Mouse (Mus musculus) granulocyte monocyte progenitor cell, adult 5-6 weeks (primary cell): Measurements from ENCODE around the gene Nhlrc4. TPM values are rescaled to one million over a fixed set of nuclear protein-coding genes. Genes with fewer than 3 reads are reported as not detected.

Experiments
- ATAC-seq: replicated peaks from 2 replicates; pipeline ENCODE4 v1.8.0; 2016; ENCODE audit warnings: mild to moderate bottlenecking, moderate TSS enrichment, inconsistent platforms; ENCODE audit not compliant: poor library complexity, severe bottlenecking
- total RNA-seq, 2 experiments: library from RNA; stranded (forward) in 1 of 2; stranded (reverse) in 1 of 2; fragments of 200-712, 200-1000 nt in 1 of 2; fragments of >200 nt in 1 of 2; fragmentation: Nextera tagmentation in 1 of 2; gene quantifications; 2 replicates each; pipeline ENCODE4 v1.2.3; 2014 to 2017

Nhlrc4 gene
- total RNA-seq, 2 experiments from 2014 or later = not detected

DNA sequence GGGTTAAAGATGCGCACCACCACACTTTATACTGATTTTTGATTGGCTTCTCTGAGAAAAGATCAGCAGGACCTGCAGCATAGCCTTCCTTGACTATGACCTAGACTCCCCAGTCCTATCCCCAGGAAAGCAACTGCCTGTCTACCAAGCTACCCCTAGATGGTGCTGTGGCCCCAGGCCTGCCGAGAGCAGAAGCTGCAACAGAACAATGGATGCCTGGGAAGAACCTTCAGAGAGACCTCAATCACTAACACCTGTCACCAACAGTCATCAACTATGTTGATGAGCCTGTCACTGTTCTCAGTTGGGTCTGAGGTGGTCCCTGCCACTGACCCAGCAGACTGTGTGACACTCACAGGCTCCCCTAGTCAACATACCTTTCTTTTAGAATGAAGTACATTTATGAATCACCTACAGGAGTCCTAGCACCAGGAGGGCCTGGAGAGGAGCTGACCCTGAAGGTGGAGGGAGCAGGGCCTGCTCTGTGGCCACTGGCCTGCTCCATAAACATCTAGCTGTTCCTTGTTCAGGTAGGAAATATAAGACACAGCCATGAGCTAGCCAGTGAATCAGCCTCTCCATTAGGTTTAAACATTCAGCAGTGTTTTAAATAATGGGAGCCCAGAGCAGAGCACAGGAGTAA, 50.7 kb downstream of the Nhlrc4 start:
- ATAC-seq = peak; percentile 85

Other genes starting within 250 kb of the Nhlrc4 start
Only the 30 nearest of the 32 such genes appear.
- 10.9 and 15.6 TPM in 2 replicates for gene Rpusd1, start 217.3 kb downstream of the Nhlrc4 start, total RNA-seq (2014; fragmentation: Nextera tagmentation)
- gene Rpusd1, start 217.3 kb downstream of the Nhlrc4 start, total RNA-seq (2017) = 4.2 and 6.6 TPM in 2 replicates
- not detected in 2 replicates for gene Mslnl, start 208.9 kb downstream of the Nhlrc4 start, total RNA-seq (2014; fragmentation: Nextera tagmentation)
- not detected in 2 replicates for gene Mslnl, start 208.9 kb downstream of the Nhlrc4 start, total RNA-seq (2017)
- gene Msln, start 190.6 kb downstream of the Nhlrc4 start, total RNA-seq (2014; fragmentation: Nextera tagmentation) = not detected in 2 replicates
- gene Msln, start 190.6 kb downstream of the Nhlrc4 start, total RNA-seq (2017) = not detected in 2 replicates
- 22.8 and 23.5 TPM in 2 replicates for gene Narfl, start 171.2 kb downstream of the Nhlrc4 start, total RNA-seq (2014; fragmentation: Nextera tagmentation)
- gene Narfl, start 171.2 kb downstream of the Nhlrc4 start, total RNA-seq (2017) = 15.0 and 17.4 TPM in 2 replicates
- gene Haghl, start 159.3 kb downstream of the Nhlrc4 start, total RNA-seq (2014; fragmentation: Nextera tagmentation) = 24.1 and 27.6 TPM in 2 replicates
- 13.8 and 19.4 TPM in 2 replicates for gene Haghl, start 159.3 kb downstream of the Nhlrc4 start, total RNA-seq (2017)
- 0.45 TPM in 1 of 2 replicates, not detected in the other for gene Ccdc78, start 158.4 kb downstream of the Nhlrc4 start, total RNA-seq (2014; fragmentation: Nextera tagmentation)
- gene Ccdc78, start 158.4 kb downstream of the Nhlrc4 start, total RNA-seq (2017) = 0.52 TPM in 1 of 2 replicates, not detected in the other
- gene Fam173a, start 152.1 kb downstream of the Nhlrc4 start, total RNA-seq (2014; fragmentation: Nextera tagmentation) = 85.3 and 92.7 TPM in 2 replicates
- gene Fam173a, start 152.1 kb downstream of the Nhlrc4 start, total RNA-seq (2017) = 31.9 and 43.1 TPM in 2 replicates
- gene AC134908.4, start 149.3 kb downstream of the Nhlrc4 start, total RNA-seq (2014; fragmentation: Nextera tagmentation) = not detected in 2 replicates
- not detected in 2 replicates for gene AC134908.4, start 149.3 kb downstream of the Nhlrc4 start, total RNA-seq (2017)
- 15.8 and 23.3 TPM in 2 replicates for gene Metrn, start 147.8 kb downstream of the Nhlrc4 start, total RNA-seq (2014; fragmentation: Nextera tagmentation)
- gene Metrn, start 147.8 kb downstream of the Nhlrc4 start, total RNA-seq (2017) = 33.5 and 64.4 TPM in 2 replicates
- not detected in 2 replicates for gene Fbxl16, start 135.9 kb downstream of the Nhlrc4 start, total RNA-seq (2014; fragmentation: Nextera tagmentation)
- not detected in 2 replicates for gene Fbxl16, start 135.9 kb downstream of the Nhlrc4 start, total RNA-seq (2017)
- 12.5 and 16.9 TPM in 2 replicates for gene Wdr24, start 121.3 kb downstream of the Nhlrc4 start, total RNA-seq (2014; fragmentation: Nextera tagmentation)
- gene Wdr24, start 121.3 kb downstream of the Nhlrc4 start, total RNA-seq (2017) = 14.8 and 19.3 TPM in 2 replicates
- gene Jmjd8, start 116.1 kb downstream of the Nhlrc4 start, total RNA-seq (2014; fragmentation: Nextera tagmentation) = 19.5 and 23.1 TPM in 2 replicates
- 15.2 and 23.4 TPM in 2 replicates for gene Jmjd8, start 116.1 kb downstream of the Nhlrc4 start, total RNA-seq (2017)
- 112 and 131 TPM in 2 replicates for gene Stub1, start 111.6 kb downstream of the Nhlrc4 start, total RNA-seq (2014; fragmentation: Nextera tagmentation)
- 99.3 and 101 TPM in 2 replicates for gene Stub1, start 111.6 kb downstream of the Nhlrc4 start, total RNA-seq (2017)
- gene Rhbdl1, start 107.7 kb downstream of the Nhlrc4 start, total RNA-seq (2014; fragmentation: Nextera tagmentation) = 1.1 and 3.0 TPM in 2 replicates
- gene Rhbdl1, start 107.7 kb downstream of the Nhlrc4 start, total RNA-seq (2017) = not detected in 2 replicates
- gene Gm20683, start 103.2 kb downstream of the Nhlrc4 start, total RNA-seq (2014; fragmentation: Nextera tagmentation) = 1.2 TPM in 1 of 2 replicates, not detected in the other
- 0.41 and 1.2 TPM in 2 replicates for gene Gm20683, start 103.2 kb downstream of the Nhlrc4 start, total RNA-seq (2017)
- 28.3 and 35.5 TPM in 2 replicates for gene Rhot2, start 100.1 kb downstream of the Nhlrc4 start, total RNA-seq (2014; fragmentation: Nextera tagmentation)
- 11.9 and 17.8 TPM in 2 replicates for gene Rhot2, start 100.1 kb downstream of the Nhlrc4 start, total RNA-seq (2017)
- gene Wdr90, start 83.5 kb downstream of the Nhlrc4 start, total RNA-seq (2014; fragmentation: Nextera tagmentation) = 64.7 and 66.9 TPM in 2 replicates
- 11.8 and 15.0 TPM in 2 replicates for gene Wdr90, start 83.5 kb downstream of the Nhlrc4 start, total RNA-seq (2017)
- gene Mcrip2, start 76.2 kb downstream of the Nhlrc4 start, total RNA-seq (2014; fragmentation: Nextera tagmentation) = 30.4 and 58.6 TPM in 2 replicates
- gene Mcrip2, start 76.2 kb downstream of the Nhlrc4 start, total RNA-seq (2017) = 11.2 and 25.8 TPM in 2 replicates
- gene Mettl26, start 69.9 kb downstream of the Nhlrc4 start, total RNA-seq (2014; fragmentation: Nextera tagmentation) = 23.4 and 27.7 TPM in 2 replicates
- 9.7 and 15.2 TPM in 2 replicates for gene Mettl26, start 69.9 kb downstream of the Nhlrc4 start, total RNA-seq (2017)
- gene Wfikkn1, start 64.1 kb downstream of the Nhlrc4 start, total RNA-seq (2014; fragmentation: Nextera tagmentation) = 2.1 TPM in 1 of 2 replicates, not detected in the other
- 1.1 and 1.3 TPM in 2 replicates for gene Wfikkn1, start 64.1 kb downstream of the Nhlrc4 start, total RNA-seq (2017)
- 9.4 and 15.9 TPM in 2 replicates for gene Rab40c, start 25.2 kb downstream of the Nhlrc4 start, total RNA-seq (2014; fragmentation: Nextera tagmentation)
- gene Rab40c, start 25.2 kb downstream of the Nhlrc4 start, total RNA-seq (2017) = 7.2 and 11.8 TPM in 2 replicates
- 63.5 and 87.9 TPM in 2 replicates for gene Pigq, start within 50 bp of the Nhlrc4 start, total RNA-seq (2014; fragmentation: Nextera tagmentation)
- 32.4 and 37.1 TPM in 2 replicates for gene Pigq, start within 50 bp of the Nhlrc4 start, total RNA-seq (2017)
- not detected in 2 replicates for gene A930017K11Rik, start 7.6 kb upstream of the Nhlrc4 start, total RNA-seq (2014; fragmentation: Nextera tagmentation)
- gene A930017K11Rik, start 7.6 kb upstream of the Nhlrc4 start, total RNA-seq (2017) = not detected in 2 replicates
- gene Capn15, start 40.8 kb upstream of the Nhlrc4 start, total RNA-seq (2014; fragmentation: Nextera tagmentation) = 12.5 and 16.4 TPM in 2 replicates
- 3.2 and 5.3 TPM in 2 replicates for gene Capn15, start 40.8 kb upstream of the Nhlrc4 start, total RNA-seq (2017)
- 1.3 and 3.6 TPM in 2 replicates for gene Rab11fip3, start 124.6 kb upstream of the Nhlrc4 start, total RNA-seq (2014; fragmentation: Nextera tagmentation)
- gene Rab11fip3, start 124.6 kb upstream of the Nhlrc4 start, total RNA-seq (2017) = 0.46 and 0.60 TPM in 2 replicates
- 5.7 and 13.3 TPM in 2 replicates for gene Decr2, start 145.4 kb upstream of the Nhlrc4 start, total RNA-seq (2014; fragmentation: Nextera tagmentation)
- gene Decr2, start 145.4 kb upstream of the Nhlrc4 start, total RNA-seq (2017) = 14.8 and 17.0 TPM in 2 replicates
- gene Nme4, start 150.6 kb upstream of the Nhlrc4 start, total RNA-seq (2014; fragmentation: Nextera tagmentation) = 74.1 and 75.1 TPM in 2 replicates
- 41.2 and 43.4 TPM in 2 replicates for gene Nme4, start 150.6 kb upstream of the Nhlrc4 start, total RNA-seq (2017)
- gene Tmem8, start 168.3 kb upstream of the Nhlrc4 start, total RNA-seq (2014; fragmentation: Nextera tagmentation) = 5.3 and 8.6 TPM in 2 replicates
- 2.1 and 3.7 TPM in 2 replicates for gene Tmem8, start 168.3 kb upstream of the Nhlrc4 start, total RNA-seq (2017)
- 61.7 and 90.4 TPM in 2 replicates for gene Mrpl28, start 178.5 kb upstream of the Nhlrc4 start, total RNA-seq (2014; fragmentation: Nextera tagmentation)
- 47.1 and 68.9 TPM in 2 replicates for gene Mrpl28, start 178.5 kb upstream of the Nhlrc4 start, total RNA-seq (2017)
- gene Axin1, start 193.7 kb upstream of the Nhlrc4 start, total RNA-seq (2014; fragmentation: Nextera tagmentation) = 26.9 and 28.3 TPM in 2 replicates
- 147 and 186 TPM in 2 replicates for gene Axin1, start 193.7 kb upstream of the Nhlrc4 start, total RNA-seq (2017)